Mouse (Mus musculus): ENCODE measurements at regions not wholly inside any gene's neighbourhood (a gene's known extent, or its start where the extent isn't known, plus 50 kb on each side); places are given as distances from the start of the nearest gene placed in this dataset.

DNA sequence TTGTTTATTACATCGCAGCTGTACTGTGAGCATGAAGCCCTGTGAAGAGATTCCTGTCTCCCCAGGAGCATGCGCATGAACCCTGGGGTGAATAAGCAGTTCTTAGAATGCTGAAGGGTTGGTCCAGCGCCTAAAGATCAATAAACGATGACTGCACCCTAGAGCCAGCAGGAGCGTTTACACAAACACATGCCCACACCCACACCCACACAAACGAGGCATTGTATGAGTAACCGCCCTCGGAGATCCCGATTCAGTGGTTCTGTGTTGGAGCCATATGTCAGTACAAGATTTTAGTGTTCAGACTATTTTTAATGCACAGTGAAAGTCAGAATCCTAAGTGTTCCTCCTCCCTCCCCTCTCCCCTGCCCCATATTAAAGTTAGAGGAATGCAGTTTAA lies 57.3 kb downstream of the Edn1 start:
- no peak overlapping the region for H3K27ac ChIP-seq (replicated peaks)
- no peak overlapping the region for H3K9ac ChIP-seq
- 75% methylated on average over 9 of the region's 9 CpGs for WGBS
- no peak overlapping the region for H3K4me3 ChIP-seq
- ATAC-seq (ENCODE audit: extremely low read depth, insufficient number of reproducible peaks, low FRiP score, low TSS enrichment): no peak
- H3K27me3 ChIP-seq (replicated peaks): no peaks in the 10 kb centered on the region
- H3K36me3 ChIP-seq: no peaks in the 10 kb centered on the region
- H3K9me3 ChIP-seq: no peaks in the 10 kb centered on the region
- no peak overlapping the region for H3K4me2 ChIP-seq
- H3K4me1 ChIP-seq: no peaks in the 10 kb centered on the region

DNA sequence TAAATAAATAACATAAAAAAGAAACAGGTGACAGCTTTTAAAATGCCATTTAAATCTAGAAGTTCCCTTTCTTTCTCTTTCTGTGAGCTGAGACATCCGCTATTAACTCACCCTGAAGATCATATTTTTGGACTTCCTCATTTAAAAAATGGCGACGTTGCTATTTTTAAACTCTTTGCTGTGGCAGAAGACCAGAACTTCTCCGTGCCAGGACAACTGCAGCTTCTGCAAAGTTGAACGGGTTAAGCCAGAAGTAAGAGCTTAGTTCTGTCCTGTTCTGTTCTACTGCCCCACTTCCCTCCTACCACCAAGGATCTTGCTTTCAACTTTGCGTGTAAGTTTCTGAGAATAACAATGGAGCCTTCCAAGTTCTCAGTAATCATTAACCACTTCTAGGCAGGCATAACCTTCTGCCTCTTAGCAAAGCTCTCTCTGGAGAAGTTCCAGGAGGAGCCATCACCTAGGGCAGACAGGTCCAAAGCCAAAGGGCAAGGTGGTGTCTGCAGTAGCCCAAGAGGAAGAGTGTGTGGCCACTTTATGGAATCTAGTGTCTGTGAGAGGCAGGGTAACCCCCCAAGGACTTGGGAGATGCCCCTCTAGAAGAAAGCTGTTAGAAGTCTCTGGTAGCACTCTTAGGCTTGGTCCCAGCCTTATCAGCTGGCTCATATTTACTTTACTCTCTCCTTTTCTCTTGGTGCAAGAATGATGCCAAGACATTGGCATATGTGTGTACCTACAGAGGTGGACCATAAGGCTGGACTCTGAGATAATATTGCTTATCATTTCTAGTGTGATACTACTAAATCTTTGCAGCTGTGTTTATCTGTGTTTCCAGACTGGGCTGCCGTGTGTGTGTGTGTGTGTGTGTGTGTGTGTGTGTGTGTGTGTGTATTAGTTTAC lies 66.6 kb downstream of the Edn1 start:
- no peak for ATAC-seq (ENCODE audit: extremely low read depth, insufficient number of reproducible peaks, low FRiP score, low TSS enrichment)
- no peaks in the 10 kb centered on the region for H3K36me3 ChIP-seq
- H3K4me2 ChIP-seq: no peak overlapping the region
- 64% methylated on average over 7 of the region's 7 CpGs for WGBS
- H3K27me3 ChIP-seq (replicated peaks): no peaks in the 10 kb centered on the region
- H3K27ac ChIP-seq (replicated peaks): no peak overlapping the region
- H3K4me1 ChIP-seq: peaks cover 15% of the 10 kb centered on the region
- H3K9me3 ChIP-seq: peaks cover 3% of the 10 kb centered on the region; the same call in 1 of the 2 replicates
- H3K4me3 ChIP-seq: no peak overlapping the region
- no peak overlapping the region for H3K9ac ChIP-seq

DNA sequence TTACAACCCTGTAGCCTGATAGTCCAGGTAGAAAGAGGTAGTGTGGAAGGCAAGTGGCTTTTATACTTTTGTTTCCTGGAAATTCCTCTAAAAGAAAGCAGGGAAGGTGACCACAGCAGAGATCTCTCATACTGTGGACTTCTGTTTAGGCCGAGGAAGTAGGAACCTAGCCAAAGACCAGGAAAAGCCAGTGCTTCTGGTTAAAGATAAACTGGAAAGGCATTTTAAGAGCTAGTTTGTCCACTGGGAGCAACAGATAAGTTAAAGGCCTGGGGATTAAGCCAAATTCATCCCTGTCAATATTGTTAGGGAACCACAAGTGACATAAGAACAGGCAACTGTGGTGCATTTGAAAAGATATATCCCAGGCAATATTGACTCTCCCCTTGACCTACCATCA lies 68.5 kb downstream of the Edn1 start:
- Histone ChIP-seq H3K36me3 (no peaks in the 10 kb centered on the region), H3K9me3 (peaks cover 3% of the 10 kb centered on the region; the same call in 1 of the 2 replicates), H3K27me3 (replicated peaks) (no peaks in the 10 kb centered on the region), H3K27ac (replicated peaks) (no peak overlapping the region), H3K4me2 (no peak overlapping the region), H3K9ac (no peak overlapping the region), H3K4me3 (no peak overlapping the region), H3K4me1 (peaks cover 15% of the 10 kb centered on the region)
- ATAC-seq (ENCODE audit: extremely low read depth, insufficient number of reproducible peaks, low FRiP score, low TSS enrichment): no peak
- WGBS: 33% methylated on average over 1 of the region's 1 CpGs

DNA sequence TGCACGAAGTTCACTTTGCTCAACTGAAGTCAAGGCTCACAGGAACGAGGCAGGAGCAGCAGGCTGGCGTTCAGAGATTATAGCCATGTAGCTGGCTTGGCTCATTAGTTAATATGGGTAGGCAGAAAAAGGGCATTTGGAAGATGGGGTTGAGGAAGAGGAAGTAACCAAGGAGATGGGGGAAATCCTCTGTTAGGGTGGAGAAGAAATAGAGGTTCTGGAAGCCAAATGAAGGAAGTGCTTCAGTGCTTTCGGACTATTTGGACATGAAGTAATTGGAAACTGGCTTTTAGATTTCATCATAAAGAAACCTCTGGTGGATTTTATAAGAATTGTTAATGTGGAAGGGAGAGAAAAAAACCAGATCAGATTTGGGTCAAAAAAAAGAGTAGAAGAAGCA lies 70.9 kb downstream of the Edn1 start:
- 82% methylated on average over 4 of the region's 4 CpGs for WGBS
- Histone ChIP-seq H3K27ac (replicated peaks) (no peak overlapping the region), H3K9ac (no peak overlapping the region), H3K4me1 (peaks cover 15% of the 10 kb centered on the region), H3K27me3 (replicated peaks) (no peaks in the 10 kb centered on the region), H3K9me3 (no peaks in the 10 kb centered on the region), H3K4me3 (no peak overlapping the region), H3K36me3 (no peaks in the 10 kb centered on the region), H3K4me2 (no peak overlapping the region)
- ATAC-seq (ENCODE audit: extremely low read depth, insufficient number of reproducible peaks, low FRiP score, low TSS enrichment): no peak

DNA sequence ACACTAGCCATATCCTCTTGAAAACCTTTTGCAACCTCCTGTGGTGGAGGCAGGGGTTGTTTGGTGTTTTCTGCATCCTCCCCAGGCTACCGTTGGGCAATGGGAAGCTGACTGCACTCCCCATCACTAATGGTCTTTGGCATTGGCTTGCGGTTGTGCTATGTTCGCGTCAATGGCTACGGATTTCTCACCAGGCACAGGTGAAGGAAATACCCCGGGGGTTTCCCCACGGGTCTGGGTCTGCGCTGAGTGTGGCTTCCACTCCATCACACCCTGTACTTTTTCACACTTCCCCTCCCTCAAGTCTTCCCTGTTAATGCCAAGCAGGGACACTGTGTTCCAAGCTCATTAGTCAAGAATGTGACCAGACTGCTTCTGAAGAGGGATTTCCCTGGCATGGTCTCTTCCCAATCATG lies 72.9 kb downstream of the Edn1 start:
- no peak overlapping the region for H3K4me3 ChIP-seq
- H3K9ac ChIP-seq: no peak overlapping the region
- 85% methylated on average over 8 of the region's 8 CpGs for WGBS
- peaks cover 9% of the 10 kb centered on the region for H3K4me1 ChIP-seq
- no peaks in the 10 kb centered on the region for H3K36me3 ChIP-seq
- H3K4me2 ChIP-seq: no peak overlapping the region
- H3K27me3 ChIP-seq (replicated peaks): no peaks in the 10 kb centered on the region
- H3K27ac ChIP-seq (replicated peaks): no peak overlapping the region
- ATAC-seq (ENCODE audit: extremely low read depth, insufficient number of reproducible peaks, low FRiP score, low TSS enrichment): no peak
- H3K9me3 ChIP-seq: no peaks in the 10 kb centered on the region

DNA sequence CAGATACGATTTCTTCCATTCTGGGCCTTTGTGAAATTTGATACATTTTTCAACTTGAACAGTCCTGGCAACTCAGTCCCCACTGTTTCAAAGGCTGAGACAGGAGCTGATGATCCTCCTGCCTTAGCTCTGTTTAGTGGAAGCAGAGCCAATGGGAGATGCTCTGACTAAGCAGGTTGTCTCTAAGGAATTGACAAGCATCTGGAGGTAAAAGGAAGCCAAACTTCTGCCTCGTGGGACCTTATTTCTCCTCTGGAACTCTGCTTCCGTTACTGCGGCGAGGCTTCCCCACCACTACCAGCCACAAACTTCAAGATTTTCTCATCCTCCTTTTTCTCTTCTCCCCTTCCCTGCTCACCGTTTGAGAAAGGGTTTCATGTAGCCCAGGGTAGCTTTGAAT lies 78.4 kb downstream of the Edn1 start:
- H3K9ac ChIP-seq: no peak overlapping the region
- no peak overlapping the region for H3K27ac ChIP-seq (replicated peaks)
- no peak overlapping the region for H3K4me2 ChIP-seq
- no peaks in the 10 kb centered on the region for H3K36me3 ChIP-seq
- no peaks in the 10 kb centered on the region for H3K9me3 ChIP-seq
- peaks cover 7% of the 10 kb centered on the region; the same call in 1 of the 2 replicates for H3K4me1 ChIP-seq
- H3K27me3 ChIP-seq (replicated peaks): no peaks in the 10 kb centered on the region
- no peak for ATAC-seq (ENCODE audit: extremely low read depth, insufficient number of reproducible peaks, low FRiP score, low TSS enrichment)
- 75% methylated on average over 6 of the region's 6 CpGs for WGBS
- H3K4me3 ChIP-seq: no peak overlapping the region

DNA sequence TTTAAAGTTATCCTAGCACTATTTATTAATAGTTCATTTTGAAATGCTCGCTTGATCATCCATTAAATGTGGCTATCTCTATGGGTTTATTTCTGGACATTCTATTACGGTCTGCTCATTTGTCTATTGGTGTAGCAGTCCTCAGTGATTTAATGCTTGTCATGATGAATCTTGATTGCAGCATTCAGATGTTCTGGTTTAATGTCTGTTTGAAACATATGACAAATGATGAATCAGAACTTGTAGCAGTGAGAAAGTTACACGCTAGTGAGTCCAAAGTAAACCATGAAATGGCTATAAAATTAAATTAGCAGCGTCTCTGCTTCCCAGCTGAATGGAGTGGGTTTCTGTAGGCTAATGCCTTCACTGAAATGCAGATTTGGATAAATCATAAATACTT lies 81.8 kb downstream of the Edn1 start:
- no peak overlapping the region for H3K9ac ChIP-seq
- H3K4me2 ChIP-seq: no peak overlapping the region
- peaks cover 7% of the 10 kb centered on the region; the same call in 1 of the 2 replicates for H3K4me1 ChIP-seq
- no peak overlapping the region for H3K4me3 ChIP-seq
- 81% methylated on average over 4 of the region's 4 CpGs for WGBS
- H3K36me3 ChIP-seq: no peaks in the 10 kb centered on the region
- no peak overlapping the region for H3K27ac ChIP-seq (replicated peaks)
- H3K27me3 ChIP-seq (replicated peaks): no peaks in the 10 kb centered on the region
- H3K9me3 ChIP-seq: no peaks in the 10 kb centered on the region
- ATAC-seq (ENCODE audit: extremely low read depth, insufficient number of reproducible peaks, low FRiP score, low TSS enrichment): no peak

DNA sequence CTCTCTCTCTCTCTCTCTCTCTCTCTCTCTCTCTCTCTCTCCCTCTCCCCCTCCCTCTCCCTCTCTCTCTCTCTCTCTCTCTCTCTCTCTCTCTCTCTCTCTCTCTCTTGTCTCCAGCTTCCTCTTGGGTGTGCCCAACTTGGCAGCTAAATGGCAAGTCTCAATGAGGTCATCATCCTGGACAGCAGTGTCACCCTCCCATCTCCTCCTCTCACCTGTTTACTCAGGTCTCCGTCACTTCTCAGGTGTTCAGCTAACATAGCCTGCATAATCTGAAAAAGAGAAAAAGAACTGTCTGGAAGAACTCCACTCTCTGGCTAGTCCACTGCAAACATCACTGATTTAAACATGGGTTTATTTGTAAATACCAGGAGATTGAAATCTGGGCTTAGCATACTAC lies 89.1 kb downstream of the Edn1 start:
- Histone ChIP-seq H3K9me3 (no peaks in the 10 kb centered on the region), H3K36me3 (no peaks in the 10 kb centered on the region), H3K4me3 (no peak overlapping the region), H3K27ac (replicated peaks) (no peak overlapping the region), H3K4me2 (no peak overlapping the region), H3K4me1 (no peaks in the 10 kb centered on the region), H3K27me3 (replicated peaks) (no peaks in the 10 kb centered on the region), H3K9ac (no peak overlapping the region)
- 59% methylated on average over 1 of the region's 1 CpGs for WGBS
- ATAC-seq (ENCODE audit: extremely low read depth, insufficient number of reproducible peaks, low FRiP score, low TSS enrichment): no peak

DNA sequence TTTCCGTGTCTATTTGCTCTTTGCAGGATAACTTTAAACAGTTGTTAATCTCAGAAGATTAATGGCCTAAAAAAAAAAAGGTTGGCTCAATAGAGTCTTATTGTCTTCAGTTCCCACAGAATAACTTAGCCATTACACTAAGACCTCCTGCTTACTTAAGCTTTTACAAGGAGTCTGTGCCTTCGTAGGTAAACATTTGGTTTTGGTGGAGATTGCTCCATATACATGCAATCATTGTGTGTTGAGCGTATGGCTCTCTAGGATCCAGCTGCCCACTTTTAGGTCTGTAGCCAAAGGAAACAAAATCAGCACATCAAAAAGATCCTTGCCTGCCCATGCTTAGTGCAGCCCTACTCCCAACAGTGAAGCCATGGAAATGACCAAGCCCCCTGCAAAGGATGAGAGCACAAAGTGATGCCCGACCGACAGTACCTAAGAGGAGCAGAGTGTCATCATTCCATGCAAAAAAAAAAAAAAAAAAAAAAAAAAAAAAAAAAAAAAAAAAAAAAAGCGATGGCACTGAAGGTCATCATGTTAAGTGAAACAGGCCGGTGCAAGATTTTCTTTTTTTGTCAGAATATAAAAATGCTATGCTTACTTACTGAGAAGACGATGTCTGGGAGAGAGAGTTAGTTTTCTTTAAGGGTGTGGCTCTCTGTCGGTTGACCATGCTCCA lies 90.2 kb downstream of the Edn1 start:
- ATAC-seq (ENCODE audit: extremely low read depth, insufficient number of reproducible peaks, low FRiP score, low TSS enrichment): no peak
- Histone ChIP-seq H3K9me3 (no peaks in the 10 kb centered on the region), H3K27ac (replicated peaks) (no peak overlapping the region), H3K4me1 (no peaks in the 10 kb centered on the region), H3K4me2 (no peak overlapping the region), H3K36me3 (no peaks in the 10 kb centered on the region), H3K9ac (no peak overlapping the region), H3K27me3 (replicated peaks) (no peaks in the 10 kb centered on the region), H3K4me3 (no peak overlapping the region)
- 78% methylated on average over 9 of the region's 9 CpGs for WGBS

DNA sequence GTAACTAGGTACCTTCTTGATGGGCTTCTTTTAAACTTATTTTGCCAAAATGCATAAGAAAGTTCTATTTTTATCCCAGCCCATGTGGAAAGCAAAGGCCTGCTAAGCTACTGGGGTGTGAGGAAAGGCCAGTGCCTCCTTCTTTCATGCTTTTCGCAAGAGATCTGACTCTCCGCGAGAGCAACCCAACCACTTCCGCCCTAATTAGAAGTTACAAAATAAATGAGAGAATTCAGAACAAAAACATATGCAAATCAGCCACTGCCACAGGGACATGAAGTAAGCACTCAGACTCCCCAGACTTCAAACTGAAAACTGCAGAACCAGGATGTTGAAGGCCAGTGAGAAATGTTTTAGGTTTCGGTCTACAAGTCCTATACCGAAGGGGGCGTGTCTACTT lies 91.4 kb downstream of the Edn1 start:
- no peak for ATAC-seq (ENCODE audit: extremely low read depth, insufficient number of reproducible peaks, low FRiP score, low TSS enrichment)
- H3K27me3 ChIP-seq (replicated peaks): no peaks in the 10 kb centered on the region
- H3K9me3 ChIP-seq: no peaks in the 10 kb centered on the region
- no peak overlapping the region for H3K9ac ChIP-seq
- 84% methylated on average over 7 of the region's 7 CpGs for WGBS
- no peaks in the 10 kb centered on the region for H3K36me3 ChIP-seq
- no peak overlapping the region for H3K27ac ChIP-seq (replicated peaks)
- no peak overlapping the region for H3K4me2 ChIP-seq
- no peaks in the 10 kb centered on the region for H3K4me1 ChIP-seq
- H3K4me3 ChIP-seq: no peak overlapping the region

DNA sequence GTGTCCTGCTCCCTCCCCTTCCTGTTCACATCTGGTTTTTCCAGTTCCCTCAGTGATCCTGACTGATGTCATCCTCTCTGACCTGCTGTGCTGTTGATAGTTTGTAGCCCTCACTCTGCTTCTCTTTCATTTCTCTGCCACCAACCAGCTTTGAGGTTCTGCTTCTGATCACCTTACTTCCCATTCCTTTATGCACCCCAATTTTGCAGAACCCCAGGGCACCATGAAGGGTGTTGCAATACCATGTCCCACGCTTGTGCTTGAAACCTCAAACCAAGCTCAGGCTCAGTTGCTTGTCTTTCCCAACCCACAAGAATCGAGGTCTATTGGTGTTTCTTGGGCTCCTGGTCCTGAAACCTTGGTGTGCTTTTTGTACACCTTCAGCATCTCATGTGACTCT lies 93.3 kb downstream of the Edn1 start:
- WGBS: 77% methylated on average over 2 of the region's 2 CpGs
- Histone ChIP-seq H3K27me3 (replicated peaks) (no peaks in the 10 kb centered on the region), H3K9me3 (no peaks in the 10 kb centered on the region), H3K4me3 (no peak overlapping the region), H3K9ac (no peak overlapping the region), H3K36me3 (no peaks in the 10 kb centered on the region), H3K27ac (replicated peaks) (no peak overlapping the region), H3K4me2 (no peak overlapping the region), H3K4me1 (no peaks in the 10 kb centered on the region)
- no peak for ATAC-seq (ENCODE audit: extremely low read depth, insufficient number of reproducible peaks, low FRiP score, low TSS enrichment)

DNA sequence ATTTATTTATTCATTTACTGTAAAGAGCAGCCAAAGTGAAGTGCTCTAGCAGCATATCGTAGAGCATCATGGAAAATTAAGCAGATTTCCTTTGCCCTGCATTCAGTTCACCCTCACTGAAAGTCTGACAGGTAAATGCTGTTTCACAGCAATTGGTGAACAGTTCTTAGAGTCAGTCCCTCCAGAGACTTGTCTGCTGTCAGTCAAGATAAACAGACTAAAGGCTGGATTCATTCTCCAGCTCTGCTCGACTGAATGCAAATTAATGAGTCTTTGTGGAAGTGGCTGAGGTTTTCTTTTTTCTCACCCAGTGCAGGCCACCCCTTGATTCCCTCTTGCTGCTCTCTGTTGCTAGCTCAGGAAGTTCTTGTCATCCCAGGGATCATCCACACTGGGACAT lies 100.2 kb downstream of the Edn1 start:
- Histone ChIP-seq H3K9ac (no peak overlapping the region), H3K9me3 (no peaks in the 10 kb centered on the region), H3K27ac (replicated peaks) (no peak overlapping the region), H3K36me3 (no peaks in the 10 kb centered on the region), H3K4me1 (no peaks in the 10 kb centered on the region), H3K27me3 (replicated peaks) (no peaks in the 10 kb centered on the region), H3K4me3 (no peak overlapping the region), H3K4me2 (no peak overlapping the region)
- ATAC-seq (ENCODE audit: extremely low read depth, insufficient number of reproducible peaks, low FRiP score, low TSS enrichment): no peak
- WGBS: 43% methylated on average over 2 of the region's 2 CpGs

All from heart, embryonic 13.5 days (tissue).